15 mouse cellular contexts compared by ENCODE assay signal in genomic region chr10:80390697-80391096, GRCm38 (mm10). TPM values are rescaled to one million over a fixed set of nuclear protein-coding genes. Genes with fewer than 3 reads are reported as not detected.
"Had no signal": no experiment of that assay in that cellular context is flagged by ENCODE, and none has a peak within 500 bp of the region (broad histone marks: within the 10 kb centered on the region; RNA-seq: fewer than 3 reads in every experiment).

No protein-coding gene starts in this region.

- H3K4me2 ChIP-seq: limb, embryonic 13.5 days; liver, embryonic 15.5 days; lung, embryonic 14.5 days; neural tube, embryonic 13.5 days; stomach, embryonic 15.5 days had no signal

- H3K9ac ChIP-seq: limb, embryonic 13.5 days; liver, embryonic 15.5 days; lung, embryonic 14.5 days; stomach, embryonic 15.5 days had no signal

- H3K27ac ChIP-seq: limb, embryonic 13.5 days; liver, embryonic 15.5 days; midbrain, embryonic 10.5 days; neural tube, embryonic 13.5 days; stomach, embryonic 15.5 days had no signal

- H3K4me3 ChIP-seq: limb, embryonic 13.5 days; liver, embryonic 15.5 days; neural tube, embryonic 13.5 days; stomach, embryonic 15.5 days had no signal

- H3K9me3 ChIP-seq: limb, embryonic 13.5 days; liver, embryonic 15.5 days; midbrain, embryonic 10.5 days; neural tube, embryonic 13.5 days; stomach, embryonic 15.5 days had no signal

- H3K27me3 ChIP-seq: limb, embryonic 13.5 days; neural tube, embryonic 13.5 days; stomach, embryonic 15.5 days had no signal

- DNase-seq: layer of hippocampus, adult 9-11 months; layer of hippocampus, postnatal 36 days; lung, embryonic 14.5 days; lung, postnatal 10 days; lung, postnatal 4 days; midbrain, embryonic 14.5 days; retina, postnatal 1 day; thymus, adult 2 months; thymus, postnatal 25 days had no signal

RNA-seq across cellular contexts. Expression of gene Plk5, which starts 34.4 kb away (rescaled TPM):
- total RNA-seq: megakaryocyte, adult 5-6 weeks had no signal
